Mouse (Mus musculus) CH12.LX (cell line): Measurements from ENCODE around the gene Cd200r2. TPM values are rescaled to one million over a fixed set of nuclear protein-coding genes. Genes with fewer than 3 reads are reported as not detected.

Source experiments
- DNase-seq: peaks from one replicate; pipeline ENCODE4 v3.0.0-alpha.2; 2013; ENCODE audit errors: extremely low read depth
- H3K27ac ChIP-seq: 2 replicates; pipeline ENCODE4 v1.5.1; 2012; ENCODE audit warnings: low read depth, mild to moderate bottlenecking, control low read depth, moderate library complexity; ENCODE audit not compliant: insufficient read depth
- H3K27me3 ChIP-seq: replicated peaks from 2 replicates; pipeline ENCODE3; 2012; ENCODE audit warnings: inconsistent platforms
- H3K36me3 ChIP-seq, 2 experiments: replicated peaks in 1 of 2; 2 replicates each; pipeline versions ENCODE3 to v1.6.1; 2012; ENCODE audit warnings: inconsistent platforms in 1 of 2, low read length in 1 of 2, mild to moderate bottlenecking in 1 of 2, mixed read lengths in 1 of 2, moderate library complexity in 1 of 2; ENCODE audit not compliant: control insufficient read depth in 1 of 2, insufficient read depth in 1 of 2
- H3K4me1 ChIP-seq, 2 experiments: 2 replicates each; pipeline ENCODE4 v1.6.1; 2012; ENCODE audit warnings: inconsistent platforms in 1 of 2, moderate library complexity in 1 of 2; ENCODE audit not compliant: insufficient read depth in 2 of 2, control insufficient read depth in 1 of 2
- H3K4me2 ChIP-seq: 2 replicates; pipeline ENCODE4 v1.6.1; 2012; ENCODE audit warnings: low read depth, mild to moderate bottlenecking, control low read depth; ENCODE audit not compliant: poor library complexity, insufficient read depth, severe bottlenecking
- H3K4me3 ChIP-seq, 3 experiments: fragments of 150-350 bp in 1 of 3; sonication (generic) in 1 of 3; replicated peaks in 1 of 3; 2 replicates each; pipeline versions ENCODE3 to v1.5.1; 2011 to 2012; ENCODE audit warnings: low read depth in 2 of 3, low read length in 2 of 3, mild to moderate bottlenecking in 2 of 3, moderate library complexity in 2 of 3, control low read depth in 1 of 3, improper control_type of control experiment in 1 of 3, inconsistent platforms in 1 of 3, mixed read lengths in 1 of 3; ENCODE audit not compliant: poor library complexity in 1 of 3
- H3K79me2 ChIP-seq: replicated peaks from 2 replicates; pipeline ENCODE4 v1.6.1; 2012; ENCODE audit warnings: mild to moderate bottlenecking, moderate library complexity; ENCODE audit not compliant: control insufficient read depth, poor library complexity, insufficient read depth, severe bottlenecking; ENCODE audit errors: extremely low read depth
- H3K9ac ChIP-seq: 2 replicates; pipeline ENCODE4 v1.6.1; 2012; ENCODE audit warnings: low read depth, mild to moderate bottlenecking, control low read depth, moderate library complexity; ENCODE audit not compliant: insufficient read depth
- H3K9me3 ChIP-seq: replicated peaks from 2 replicates; pipeline ENCODE3; 2012; ENCODE audit warnings: low read length, inconsistent platforms, mixed read lengths
- BHLHE40 ChIP-seq: IDR thresholded peaks from 2 replicates; pipeline ENCODE4 v1.6.1; 2011; ENCODE audit warnings: mild to moderate bottlenecking, low read depth, low read length, improper control_type of control experiment
- CHD1 ChIP-seq: IDR thresholded peaks from 2 replicates; pipeline ENCODE4 v1.6.1; 2012; ENCODE audit warnings: low read depth, low read length, improper control_type of control experiment, inconsistent platforms
- CHD2 ChIP-seq: IDR thresholded peaks from 2 replicates; pipeline ENCODE4 v1.6.1; 2011; ENCODE audit warnings: low read length, improper control_type of control experiment
- CTCF ChIP-seq, 2 experiments: IDR thresholded peaks in 1 of 2; conservative IDR thresholded peaks in 1 of 2; 2 replicates each; pipeline ENCODE4 v1.5.1; 2011 to 2012; ENCODE audit warnings: low read depth in 2 of 2, low read length in 2 of 2, improper control_type of control experiment in 1 of 2, inconsistent platforms in 1 of 2, mild to moderate bottlenecking in 1 of 2, moderate library complexity in 1 of 2
- E2F4 ChIP-seq: IDR thresholded peaks from 2 replicates; pipeline ENCODE4 v1.6.1; 2011; ENCODE audit warnings: low read depth, low read length, improper control_type of control experiment; ENCODE audit not compliant: insufficient replicate concordance
- IRF4 ChIP-seq: IDR thresholded peaks from 2 replicates; pipeline ENCODE4 v1.6.1; 2014; ENCODE audit warnings: low read depth, mild to moderate bottlenecking, inconsistent platforms, low read length, improper control_type of control experiment
- JUN ChIP-seq: IDR thresholded peaks from 2 replicates; pipeline ENCODE4 v1.6.1; 2011; ENCODE audit warnings: low read depth, mild to moderate bottlenecking, low read length, improper control_type of control experiment, moderate library complexity; ENCODE audit not compliant: insufficient read depth
- JUND ChIP-seq: conservative IDR thresholded peaks from 2 replicates; pipeline ENCODE4 v1.6.1; 2011; ENCODE audit warnings: low read depth, low read length, improper control_type of control experiment
- KAT2A ChIP-seq: IDR thresholded peaks from 2 replicates; pipeline ENCODE4 v1.6.1; 2012; ENCODE audit warnings: low read length, improper control_type of control experiment, inconsistent platforms; ENCODE audit not compliant: insufficient replicate concordance
- MAFK ChIP-seq: IDR thresholded peaks from 2 replicates; pipeline ENCODE4 v1.6.1; 2011; ENCODE audit warnings: low read length, improper control_type of control experiment; ENCODE audit not compliant: insufficient replicate concordance
- MAZ ChIP-seq: IDR thresholded peaks from 2 replicates; pipeline ENCODE4 v1.6.1; 2012; ENCODE audit warnings: low read depth, mild to moderate bottlenecking, inconsistent platforms, low read length, improper control_type of control experiment, moderate library complexity
- MXI1 ChIP-seq: IDR thresholded peaks from 2 replicates; pipeline ENCODE4 v1.6.1; 2011; ENCODE audit warnings: mild to moderate bottlenecking, low read depth, low read length, improper control_type of control experiment
- NELFE ChIP-seq: IDR thresholded peaks from 2 replicates; pipeline ENCODE4 v1.6.1; 2011; ENCODE audit warnings: low read depth, low read length, improper control_type of control experiment
- SIN3A ChIP-seq: IDR thresholded peaks from 2 replicates; pipeline ENCODE4 v1.6.1; 2012; ENCODE audit warnings: low read length, improper control_type of control experiment, inconsistent platforms
- SMC3 ChIP-seq: IDR thresholded peaks from 2 replicates; pipeline ENCODE4 v1.6.1; 2011; ENCODE audit warnings: low read depth, low read length, improper control_type of control experiment
- TBP ChIP-seq: conservative IDR thresholded peaks from 2 replicates; pipeline ENCODE4 v1.6.1; 2011; ENCODE audit warnings: low read depth, low read length, improper control_type of control experiment
- TCF12 ChIP-seq: IDR thresholded peaks from 2 replicates; pipeline ENCODE4 v1.6.1; 2014; ENCODE audit warnings: low read depth, mild to moderate bottlenecking, inconsistent platforms, low read length, improper control_type of control experiment
- USF1 ChIP-seq: IDR thresholded peaks from 2 replicates; pipeline ENCODE4 v1.6.1; 2014; ENCODE audit warnings: low read depth, mild to moderate bottlenecking, inconsistent platforms, low read length, improper control_type of control experiment
- USF2 ChIP-seq: conservative IDR thresholded peaks from 2 replicates; pipeline ENCODE4 v1.6.1; 2011; ENCODE audit warnings: low read depth, low read length, improper control_type of control experiment
- ZC3H11A ChIP-seq: IDR thresholded peaks from 2 replicates; pipeline ENCODE4 v1.6.1; 2012; ENCODE audit warnings: low read depth, mild to moderate bottlenecking, inconsistent platforms, low read length, improper control_type of control experiment
- ZKSCAN1 ChIP-seq: IDR thresholded peaks from 2 replicates; pipeline ENCODE4 v1.6.1; 2012; ENCODE audit warnings: low read depth, inconsistent platforms, low read length, improper control_type of control experiment, borderline replicate concordance
- ZNF384 ChIP-seq: IDR thresholded peaks from 2 replicates; pipeline ENCODE4 v1.6.1; 2012; ENCODE audit warnings: low read depth, low read length, improper control_type of control experiment, inconsistent platforms
- dilution Hi-C: fragments of 300-500 bp; cut with MboI; formaldehyde crosslinking; loops from 2 replicates; pipeline ENCODE4 v1.14.3; 2020; ENCODE audit warnings: low sequenced_read_pairs; ENCODE audit not compliant: extremely low pct_unique_long_range_greater_than_20kb, extremely low pct_ligation_motif_present
- in situ Hi-C: fragments of 300-500 bp; cut with MboI; formaldehyde crosslinking; loops from 3 replicates; pipeline ENCODE4 v1.14.3; 2019; ENCODE audit warnings: low sequenced_read_pairs, low pct_ligation_motif_present, low pct_unique_long_range_greater_than_20kb, mixed read lengths
- polyA plus RNA-seq: library from polyadenylated mRNA; unstranded; fragments of >175 nt; gene quantifications from 2 replicates; pipeline ENCODE4 v1.2.1, GENCODE M21; 2012; ENCODE audit warnings: low read depth; ENCODE audit not compliant: insufficient read length
- total RNA-seq, 2 experiments: library from RNA; depleted of rRNA; stranded (reverse); fragments of 300-350 nt in 1 of 2; fragments of >200 nt in 1 of 2; gene quantifications; 2 replicates each; pipeline ENCODE4 v1.2.3; 2012 to 2014

The Cd200r2 gene
- total and polyA plus RNA-seq, 3 experiments: 0.66 to 2.2 (median 0.74) TPM

- dilution Hi-C loops (no loop called here), in situ Hi-C loops (no loop called here)
- no peaks in the 10 kb centered on the region for H3K36me3 ChIP-seq
- no peaks in the 10 kb centered on the region for H3K79me2 ChIP-seq
- H3K4me1 ChIP-seq: no peaks in the 10 kb centered on the region
- H3K9me3 ChIP-seq: no peaks in the 10 kb centered on the region
- DNase-seq: no peak
- no peak for TF ChIP-seq MXI1
- no peak for TF ChIP-seq SMC3
- no peak for TF ChIP-seq JUN
- no peaks in the 10 kb centered on the region for H3K27me3 ChIP-seq
- H3K9ac ChIP-seq: no peak overlapping the region
- H3K4me3 ChIP-seq: no peak overlapping the region
- H3K27ac ChIP-seq: no peak overlapping the region
- no peak overlapping the region for H3K4me2 ChIP-seq
Observed at GRCm38 (mm10) chr16:44932016-44932415, 65.1 kb downstream of the Cd200r2 start.

- H3K4me1 ChIP-seq: no peaks in the 10 kb centered on the region
- H3K27ac ChIP-seq: no peak within 1 kb of the TSS
- in situ Hi-C loops (no loop called here), dilution Hi-C loops (no loop called here)
- no peaks in the 10 kb centered on the region for H3K9me3 ChIP-seq
- no peak within 1 kb of the TSS for H3K4me3 ChIP-seq
- H3K36me3 ChIP-seq: no peaks in the 10 kb centered on the region
- H3K9ac ChIP-seq: no peak within 1 kb of the TSS
- H3K4me2 ChIP-seq: no peak within 1 kb of the TSS
- no peak for DNase-seq
- H3K79me2 ChIP-seq: no peaks in the 10 kb centered on the region
- TF ChIP-seq MAFK (no peak), KAT2A (no peak), CTCF (conservative IDR thresholded peaks at IDR 0.05 in 1 of 2, IDR thresholded peaks at IDR 0.05 in 1 of 2; ENCODE audit: low read depth in 2 of 2, low read length in 2 of 2) (no peak), USF1 (no peak), E2F4 (no peak), CHD2 (no peak), USF2 (no peak), TCF12 (no peak), CHD1 (no peak), ZKSCAN1 (no peak), ZC3H11A (no peak), MAZ (no peak), IRF4 (no peak), SIN3A (no peak), BHLHE40 (no peak), JUND (no peak), TBP (no peak), NELFE (no peak), JUN (no peak), ZNF384 (no peak)
- H3K27me3 ChIP-seq: no peaks in the 10 kb centered on the region
Observed at GRCm38 (mm10) chr16:44943468-44943867, 76.6 kb downstream of the Cd200r2 start, which contains the start of gene Cd200r3. Cd200r3 (plus strand) TSS chr16:44943678.
